Mouse (Mus musculus) embryonic facial prominence, embryonic 14.5 days (tissue): ENCODE measurements around the gene Zfp276. TPM values are rescaled to one million over a fixed set of nuclear protein-coding genes. Genes with fewer than 3 reads are reported as not detected.
A peak's percentile ranks its signal among the peaks of the same experiment; 100 is the strongest.

ENCODE experiments used
- ATAC-seq: fragments of 200-750 bp; cut with Nextera tagmentation; 2 replicates; pipeline ENCODE4 v1.8.0; 2017; ENCODE audit warnings: low read depth, moderate number of reproducible peaks, moderate TSS enrichment
- DNase-seq: peaks from one replicate; pipeline ENCODE4 v3.0.0-alpha.2; 2015; ENCODE audit warnings: low spot score
- H3K27ac ChIP-seq: fragments of 300-500 bp; sonication (generic); replicated peaks from 2 replicates; pipeline ENCODE4 v1.5.1; 2014; ENCODE audit warnings: low read depth, mild to moderate bottlenecking, low read length, moderate library complexity
- H3K27me3 ChIP-seq: fragments of 300-500 bp; sonication (generic); replicated peaks from 2 replicates; pipeline ENCODE4 v1.6.1; 2014; ENCODE audit warnings: low read length; ENCODE audit not compliant: control insufficient read depth, insufficient read depth
- H3K36me3 ChIP-seq: fragments of 300-500 bp; sonication (generic); 2 replicates; pipeline ENCODE4 v1.6.1; 2014; ENCODE audit warnings: low read length, mixed read lengths; ENCODE audit not compliant: control insufficient read depth, insufficient read depth
- H3K4me1 ChIP-seq: fragments of 300-500 bp; sonication (generic); 2 replicates; pipeline ENCODE4 v1.6.1; 2014; ENCODE audit warnings: antibody characterized with exemption, low read length; ENCODE audit not compliant: control insufficient read depth, insufficient read depth
- H3K4me2 ChIP-seq: fragments of 300-500 bp; sonication (generic); 2 replicates; pipeline ENCODE4 v1.6.1; 2014; ENCODE audit warnings: low read depth, mild to moderate bottlenecking, low read length, moderate library complexity, mixed read lengths
- H3K4me3 ChIP-seq: fragments of 300-500 bp; sonication (generic); 2 replicates; pipeline ENCODE4 v1.5.1; 2014; ENCODE audit warnings: low read depth, mild to moderate bottlenecking, low read length
- H3K9ac ChIP-seq: fragments of 300-500 bp; sonication (generic); 2 replicates; pipeline ENCODE4 v1.6.1; 2014; ENCODE audit warnings: low read depth, mild to moderate bottlenecking, low read length, moderate library complexity, mixed read lengths
- H3K9me3 ChIP-seq: fragments of 300-500 bp; sonication (generic); 2 replicates; pipeline ENCODE4 v1.6.1; 2016; ENCODE audit warnings: low read length; ENCODE audit not compliant: control insufficient read depth
- WGBS: fragments of 180-500 bp; shearing (Covaris S2); extraction: QIAGEN DNeasy Blood & Tissue Kit; methylation state at CpG from one replicate; pipeline ENCODE4 v1.1.7; 2014; 5-methylcytosine and 5-hydroxymethylcytosine counted together
- polyA plus RNA-seq: library from polyadenylated mRNA; unstranded; fragments of >200 nt; fragmentation: Nextera tagmentation; extraction: Ambion mirVana; gene quantifications from 2 replicates; pipeline ENCODE4 v1.2.1, GENCODE M21; 2014

Zfp276 gene
- polyA plus RNA-seq, 1 experiment from 2014 or later: 19.5 TPM

DNA sequence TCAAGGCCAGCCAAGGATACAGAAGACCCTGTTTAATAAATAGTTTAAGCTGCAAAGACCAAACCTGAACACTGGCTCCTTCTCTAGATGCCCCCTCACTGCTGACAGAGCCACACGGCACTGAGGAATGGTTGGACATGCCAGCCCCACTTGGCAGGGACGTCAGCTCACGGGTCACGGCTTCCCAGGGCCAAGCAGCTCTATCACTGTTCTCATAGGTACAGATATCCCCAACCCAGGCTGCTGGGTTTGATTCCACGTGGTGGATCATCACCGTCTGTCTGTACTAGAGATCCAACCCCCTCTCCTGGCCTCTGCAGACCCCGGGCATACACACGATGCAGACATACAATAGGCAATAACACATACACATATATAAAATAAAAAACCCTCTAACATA is 36.7 kb downstream of the Zfp276 start:
- H3K9ac ChIP-seq: no peak overlapping the region
- no peaks in the 10 kb centered on the region for H3K9me3 ChIP-seq
- no peak overlapping the region for H3K4me2 ChIP-seq
- peaks cover 39% of the 10 kb centered on the region; the same call in 1 of the 2 replicates for H3K36me3 ChIP-seq
- no peak for DNase-seq
- H3K4me3 ChIP-seq: no peak overlapping the region
- no peak overlapping the region for H3K27ac ChIP-seq
- WGBS: 96% methylated on average over 8 of the region's 8 CpGs
- H3K4me1 ChIP-seq: no peaks in the 10 kb centered on the region
- ATAC-seq: no peak
- no peaks in the 10 kb centered on the region for H3K27me3 ChIP-seq

DNA sequence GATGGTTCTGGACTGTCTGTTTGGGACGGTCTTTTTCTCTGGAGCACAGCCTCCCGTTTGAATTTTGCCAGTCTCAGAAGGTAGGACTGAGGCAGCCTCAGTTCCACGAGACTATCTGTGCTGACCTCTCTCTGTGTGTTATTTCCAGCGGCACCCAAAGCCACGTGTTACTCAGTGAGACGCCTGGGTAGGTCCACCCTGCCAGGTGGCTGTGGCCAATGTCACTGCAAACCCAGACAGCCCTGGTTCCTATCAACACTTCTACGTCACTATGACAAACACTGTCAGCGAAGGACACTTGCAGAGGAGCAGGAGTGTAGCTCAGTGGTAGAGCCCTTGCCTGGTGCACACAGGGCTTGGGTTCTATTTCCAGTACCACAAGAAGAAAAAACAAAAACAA is 37.7 kb downstream of the Zfp276 start:
- peaks cover 40% of the 10 kb centered on the region; the same call in 1 of the 2 replicates for H3K36me3 ChIP-seq

DNA sequence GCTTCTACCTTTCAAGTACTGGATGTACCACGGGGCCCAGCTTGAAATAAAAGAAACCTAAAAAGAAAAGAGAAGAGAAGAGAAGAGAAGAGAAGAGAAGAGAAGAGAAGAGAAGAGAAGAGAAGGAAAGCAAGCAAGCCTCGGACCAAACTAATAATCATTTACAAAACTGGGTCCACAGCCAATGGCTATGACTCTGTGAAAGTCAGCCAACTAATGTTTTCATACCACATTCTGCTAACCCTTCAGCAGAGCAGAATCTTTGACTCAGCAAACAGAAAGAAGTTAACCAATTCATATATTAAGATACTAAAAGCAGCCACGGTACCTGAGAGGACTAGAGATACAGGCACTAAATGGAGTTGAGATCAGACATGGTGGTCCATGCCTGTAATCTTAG is 38.3 kb downstream of the Zfp276 start:
- Histone ChIP-seq H3K36me3 (peaks cover 40% of the 10 kb centered on the region; the same call in 1 of the 2 replicates), H3K4me3 (no peak overlapping the region), H3K9me3 (no peaks in the 10 kb centered on the region), H3K4me2 (no peak overlapping the region), H3K27ac (no peak overlapping the region), H3K9ac (no peak overlapping the region), H3K4me1 (no peaks in the 10 kb centered on the region), H3K27me3 (no peaks in the 10 kb centered on the region)
- ATAC-seq (no peak), DNase-seq (no peak)
- 90% methylated on average over 3 of the region's 3 CpGs for WGBS

More for the DNA sequence above, 37.7 kb downstream of the Zfp276 start:
- no peak for ATAC-seq
- Histone ChIP-seq H3K4me3 (no peak overlapping the region), H3K9me3 (no peaks in the 10 kb centered on the region), H3K4me2 (no peak overlapping the region), H3K27ac (no peak overlapping the region), H3K4me1 (no peaks in the 10 kb centered on the region), H3K9ac (no peak overlapping the region), H3K27me3 (no peaks in the 10 kb centered on the region)
- 86% methylated on average over 8 of the region's 8 CpGs for WGBS
- DNase-seq: no peak

DNA sequence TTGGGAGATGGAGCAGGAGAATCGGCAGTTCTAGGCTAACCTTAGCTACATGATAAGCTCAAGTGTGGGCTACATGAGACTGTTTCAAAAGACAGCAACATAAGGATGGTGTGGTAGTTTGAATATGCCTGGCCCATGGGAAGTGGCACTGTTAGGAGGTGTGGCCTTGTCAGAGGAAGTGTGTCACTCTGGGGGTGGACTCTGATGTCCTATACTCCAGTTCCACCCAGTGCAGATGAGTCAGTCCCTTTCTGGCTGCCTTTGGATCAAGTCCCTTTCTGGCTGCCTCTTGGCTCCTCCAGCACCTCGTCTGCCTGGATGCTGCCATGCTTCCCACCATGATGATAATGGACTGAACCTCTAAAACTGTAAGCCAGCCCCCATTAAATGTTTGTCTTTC is 38.8 kb downstream of the Zfp276 start:
- Histone ChIP-seq H3K27ac (no peak overlapping the region), H3K4me1 (no peaks in the 10 kb centered on the region), H3K4me3 (no peak overlapping the region), H3K9me3 (no peaks in the 10 kb centered on the region), H3K4me2 (no peak overlapping the region), H3K9ac (no peak overlapping the region), H3K36me3 (peaks cover 36% of the 10 kb centered on the region; the same call in 1 of the 2 replicates), H3K27me3 (no peaks in the 10 kb centered on the region)
- DNase-seq (no peak), ATAC-seq (no peak)
- WGBS: 83% methylated on average over 2 of the region's 2 CpGs

DNA sequence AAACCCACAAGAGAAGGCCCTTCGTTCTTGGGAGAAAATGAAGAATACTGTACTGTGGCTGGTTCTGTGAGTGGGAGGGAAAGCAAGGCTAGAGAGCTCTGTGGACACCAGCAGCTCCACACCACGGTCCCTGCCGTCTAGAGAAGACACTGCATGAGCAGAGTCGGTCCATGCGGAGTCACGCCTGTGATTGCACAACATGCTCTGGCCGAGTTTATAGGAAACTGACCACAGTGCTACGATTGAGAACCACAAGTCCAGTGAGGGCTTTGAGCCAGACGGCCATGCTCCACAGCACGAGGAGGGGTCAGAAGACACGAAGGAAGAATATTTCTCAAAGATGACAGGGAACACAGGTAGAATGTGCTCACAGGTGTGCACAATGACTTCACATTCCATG is 44.3 kb downstream of the Zfp276 start:
- WGBS: 87% methylated on average over 11 of the region's 11 CpGs
- H3K9ac ChIP-seq: no peak overlapping the region
- H3K4me2 ChIP-seq: no peak overlapping the region
- ATAC-seq (no peak), DNase-seq (no peak)
- H3K4me3 ChIP-seq: no peak overlapping the region
- H3K9me3 ChIP-seq: no peaks in the 10 kb centered on the region
- H3K27ac ChIP-seq: no peak overlapping the region
- no peaks in the 10 kb centered on the region for H3K4me1 ChIP-seq
- H3K27me3 ChIP-seq: no peaks in the 10 kb centered on the region
- H3K36me3 ChIP-seq: peaks cover 30% of the 10 kb centered on the region

DNA sequence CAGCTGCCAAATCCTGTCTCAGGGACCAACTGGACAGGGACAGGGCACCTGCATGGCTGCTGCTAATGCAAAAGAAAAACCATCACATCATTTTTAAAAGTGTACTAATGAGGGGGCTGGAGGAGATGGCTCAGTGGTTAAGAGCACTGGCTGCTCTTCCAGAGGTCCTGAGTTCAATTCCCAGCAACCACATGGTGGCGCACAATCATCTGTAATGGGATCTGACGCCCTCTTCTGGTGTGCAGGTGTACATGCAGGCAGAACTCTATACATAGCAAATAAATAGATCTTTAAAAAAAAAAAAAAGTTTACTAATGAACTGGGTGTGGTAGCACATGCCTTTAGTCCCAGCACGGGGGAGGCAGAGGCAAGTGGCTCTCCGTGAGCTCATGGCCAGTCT is 54.7 kb downstream of the Zfp276 start:
- Histone ChIP-seq H3K4me2 (no peak overlapping the region), H3K36me3 (peaks cover 36% of the 10 kb centered on the region; the same call in 1 of the 2 replicates), H3K9me3 (no peaks in the 10 kb centered on the region), H3K4me3 (no peak overlapping the region), H3K4me1 (no peaks in the 10 kb centered on the region), H3K27me3 (no peaks in the 10 kb centered on the region), H3K9ac (no peak overlapping the region), H3K27ac (no peak overlapping the region)
- DNase-seq: no peak
- WGBS: 71% methylated on average over 4 of the region's 4 CpGs
- no peak for ATAC-seq

DNA sequence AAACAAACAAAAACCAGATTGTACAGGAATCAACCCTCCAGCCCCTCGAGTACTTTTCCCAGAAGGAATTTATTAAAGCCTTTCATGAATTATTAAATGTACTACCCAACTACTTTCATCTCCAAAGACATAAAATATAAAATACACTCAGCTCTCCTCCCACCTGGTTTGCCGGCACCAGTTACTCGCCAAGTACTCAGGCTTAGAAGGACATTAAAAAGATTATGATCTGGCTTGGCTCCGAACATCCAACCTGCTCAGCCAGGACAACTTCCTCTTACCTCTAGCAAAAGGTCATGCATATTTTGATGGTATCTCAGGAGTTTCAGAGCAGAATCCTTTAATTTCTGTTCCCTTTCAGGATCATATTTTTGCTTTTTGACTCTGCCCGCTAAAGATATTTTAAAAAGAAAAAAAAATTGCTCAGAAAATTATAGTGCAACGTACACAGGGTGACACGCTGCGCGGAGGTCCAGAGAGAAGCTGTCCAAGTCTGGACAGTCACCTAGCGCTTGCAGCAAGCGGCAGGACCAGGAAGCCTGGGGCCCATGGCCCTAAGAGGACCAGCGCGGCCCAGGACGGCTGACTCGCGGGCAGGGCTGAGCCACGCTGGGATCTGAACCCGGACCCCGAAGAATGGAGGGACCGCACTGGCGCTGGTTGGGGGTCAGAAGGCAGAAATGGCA is 63.9 kb downstream of the Zfp276 start:
- peak; percentile 66 for ATAC-seq
- DNase-seq: no peak
- no peaks in the 10 kb centered on the region for H3K27me3 ChIP-seq
- 6% methylated on average over 18 of the region's 21 CpGs for WGBS
- H3K9ac ChIP-seq: peak overlapping the region; percentile 72
- H3K9me3 ChIP-seq: no peaks in the 10 kb centered on the region
- no peaks in the 10 kb centered on the region for H3K36me3 ChIP-seq
- peak overlapping the region; percentile 85 for H3K4me2 ChIP-seq
- no peaks in the 10 kb centered on the region; the same call in 1 of the 2 replicates for H3K4me1 ChIP-seq
- H3K27ac ChIP-seq: no peak overlapping the region
- H3K4me3 ChIP-seq: peak overlapping the region; percentile 50

DNA sequence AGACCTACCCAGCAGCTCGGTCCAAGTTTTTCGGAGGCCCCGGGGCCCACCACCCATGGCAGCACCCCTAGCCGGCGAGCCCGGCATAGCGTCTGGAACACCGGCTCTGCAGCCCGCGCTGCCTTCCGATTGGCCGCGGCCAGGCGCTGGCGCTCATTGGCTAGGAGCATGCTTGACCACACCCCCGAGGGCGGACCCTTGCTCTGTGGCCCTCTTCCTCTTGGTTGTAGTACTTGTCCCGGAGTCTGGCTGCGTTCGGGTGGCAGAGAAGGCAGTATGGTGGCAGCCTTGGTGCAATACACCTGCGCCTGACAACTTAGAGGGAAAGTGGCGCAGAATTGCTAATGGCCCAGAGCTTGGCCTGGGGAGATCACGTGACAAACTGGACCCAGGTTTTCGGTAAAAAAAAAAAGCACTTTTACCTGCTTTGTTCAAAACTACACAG is 64.5 kb downstream of the Zfp276 start, which contains the start of gene Fanca:
Gene Fanca, minus strand, starts transcription at position 110 of the 445 bp plus-strand sequence.
- DNase-seq: peak; percentile 97
- Histone ChIP-seq H3K9me3 (no peaks in the 10 kb centered on the region), H3K4me3 (peak within 1 kb of the TSS; percentile 50), H3K4me2 (peak within 1 kb of the TSS; percentile 85), H3K27ac (no peak within 1 kb of the TSS), H3K9ac (peak within 1 kb of the TSS; percentile 72), H3K4me1 (no peaks in the 10 kb centered on the region; the same call in 1 of the 2 replicates), H3K36me3 (no peaks in the 10 kb centered on the region), H3K27me3 (no peaks in the 10 kb centered on the region)
- ATAC-seq: peak; percentile 100
- under 1% methylated on average over 20 of the region's 24 CpGs for WGBS
